Mouse (Mus musculus): ENCODE results near the gene Eef1g. TPM values are rescaled to one million over a fixed set of nuclear protein-coding genes. Genes with fewer than 3 reads are reported as not detected.
"Not testable (repeated sequence)": the region's sequence is repeated elsewhere in the genome, so short reads cannot be mapped to it uniquely, and the experiment has no call there.

Eef1g gene
- total and polyA plus RNA-seq, 3 experiments: 90.8 to 355 (median 331) TPM

DNA sequence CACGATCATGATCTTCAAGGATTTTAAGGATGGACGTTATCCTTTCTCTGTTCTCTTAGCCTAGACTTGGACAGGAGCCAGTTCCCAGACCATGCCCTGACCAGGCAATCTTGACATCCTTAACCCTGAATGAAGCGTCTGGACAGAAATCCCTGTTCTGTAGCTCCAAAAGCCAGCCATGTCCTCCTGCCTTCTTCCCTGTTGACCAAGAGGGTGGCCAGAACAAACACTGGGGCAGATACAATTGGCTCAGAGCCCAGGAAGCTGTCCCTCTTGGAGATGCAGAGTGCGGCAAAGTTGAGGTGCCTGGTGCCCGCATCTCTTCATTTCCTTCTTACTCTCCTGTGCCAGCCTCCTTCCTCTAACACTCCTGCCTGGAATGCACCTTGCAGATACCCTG lies 19.1 kb downstream of the Eef1g start:
- no peak for DNase-seq

DNA sequence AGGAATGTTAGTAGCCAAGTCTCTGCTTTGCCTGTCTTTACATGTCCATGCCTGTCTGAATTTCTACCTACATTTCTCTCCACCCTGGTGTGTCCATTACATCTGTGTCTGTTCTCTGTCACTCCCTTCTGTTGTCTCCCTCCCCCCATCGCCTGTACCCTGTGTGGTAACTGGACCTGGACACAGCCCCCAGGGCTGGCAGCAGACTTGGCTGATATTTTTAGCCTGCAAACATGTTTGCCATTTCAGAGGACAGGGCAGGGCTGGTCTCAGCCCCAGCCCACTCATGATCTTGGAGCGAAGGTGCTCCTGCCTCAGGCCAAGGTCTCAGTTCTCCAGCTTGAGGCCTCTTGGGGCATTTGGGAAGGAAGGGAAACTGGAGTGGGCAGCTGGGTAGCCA lies 21.0 kb downstream of the Eef1g start:
- no peak for DNase-seq

DNA sequence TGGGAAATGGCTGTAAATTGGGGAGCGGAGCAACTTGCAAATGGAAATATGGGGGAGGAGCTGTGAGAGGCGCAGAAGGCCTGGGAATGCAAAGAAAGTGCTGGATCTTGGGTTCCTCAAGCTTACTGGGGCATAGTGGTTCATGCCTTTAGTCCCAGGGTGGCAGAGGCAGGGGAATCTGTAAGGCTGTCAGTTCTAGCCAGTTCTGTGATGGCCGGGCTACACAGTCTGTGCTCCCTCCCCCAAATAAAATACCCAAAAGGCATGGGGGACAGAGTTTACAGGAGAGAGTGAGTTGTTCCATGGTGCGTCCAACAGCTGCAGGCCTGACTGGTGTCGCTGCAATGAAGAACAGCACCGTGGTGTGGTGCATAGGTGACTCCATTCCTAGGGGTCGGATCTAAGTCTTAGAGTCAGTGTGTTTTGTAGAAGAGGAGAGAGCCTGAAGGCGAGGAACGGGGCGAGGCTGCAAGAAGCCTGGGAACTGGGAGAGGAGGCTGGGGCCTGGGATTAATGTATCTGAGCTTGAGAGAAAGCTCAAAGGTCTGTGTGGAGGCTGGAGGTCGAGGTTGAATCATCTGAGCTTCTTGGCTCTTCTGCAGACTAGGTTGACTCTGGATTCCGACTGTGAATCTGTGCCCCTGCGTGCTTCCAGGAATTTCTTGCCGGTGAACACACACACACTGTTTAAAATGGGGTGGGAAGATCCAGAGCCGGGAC lies 21.7 kb downstream of the Eef1g start:
- DNase-seq: no peak

DNA sequence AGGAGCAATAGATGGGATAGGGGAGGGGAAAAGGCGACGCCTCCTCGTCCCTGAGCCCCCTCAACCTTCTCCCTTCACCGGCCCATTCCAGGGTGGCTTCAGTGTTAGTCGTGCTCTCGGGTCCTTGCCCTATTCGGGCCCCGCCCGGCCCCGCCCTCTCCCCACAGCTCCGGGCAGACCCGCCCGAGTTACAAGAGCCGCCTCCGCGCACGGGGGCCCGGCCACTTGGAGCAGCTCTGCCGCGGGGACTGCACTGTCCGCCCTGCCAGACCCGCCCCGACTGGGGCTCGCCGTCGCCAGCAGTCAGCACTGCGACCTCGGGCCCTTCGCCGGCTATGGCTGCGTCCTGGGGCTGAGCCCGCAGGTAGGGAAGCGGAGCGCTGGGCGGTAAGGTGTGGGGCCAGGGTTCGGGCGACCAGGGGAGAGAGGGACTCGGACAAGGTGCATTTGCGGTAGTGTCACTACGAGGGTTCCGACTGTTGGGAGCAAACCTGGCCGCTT lies 22.3 kb downstream of the Eef1g start, which contains the start of gene Ahnak:
Ahnak (plus strand) TSS at position 219 of the 501 bp plus-strand sequence.
- DNase-seq: peak; percentile 94

DNA sequence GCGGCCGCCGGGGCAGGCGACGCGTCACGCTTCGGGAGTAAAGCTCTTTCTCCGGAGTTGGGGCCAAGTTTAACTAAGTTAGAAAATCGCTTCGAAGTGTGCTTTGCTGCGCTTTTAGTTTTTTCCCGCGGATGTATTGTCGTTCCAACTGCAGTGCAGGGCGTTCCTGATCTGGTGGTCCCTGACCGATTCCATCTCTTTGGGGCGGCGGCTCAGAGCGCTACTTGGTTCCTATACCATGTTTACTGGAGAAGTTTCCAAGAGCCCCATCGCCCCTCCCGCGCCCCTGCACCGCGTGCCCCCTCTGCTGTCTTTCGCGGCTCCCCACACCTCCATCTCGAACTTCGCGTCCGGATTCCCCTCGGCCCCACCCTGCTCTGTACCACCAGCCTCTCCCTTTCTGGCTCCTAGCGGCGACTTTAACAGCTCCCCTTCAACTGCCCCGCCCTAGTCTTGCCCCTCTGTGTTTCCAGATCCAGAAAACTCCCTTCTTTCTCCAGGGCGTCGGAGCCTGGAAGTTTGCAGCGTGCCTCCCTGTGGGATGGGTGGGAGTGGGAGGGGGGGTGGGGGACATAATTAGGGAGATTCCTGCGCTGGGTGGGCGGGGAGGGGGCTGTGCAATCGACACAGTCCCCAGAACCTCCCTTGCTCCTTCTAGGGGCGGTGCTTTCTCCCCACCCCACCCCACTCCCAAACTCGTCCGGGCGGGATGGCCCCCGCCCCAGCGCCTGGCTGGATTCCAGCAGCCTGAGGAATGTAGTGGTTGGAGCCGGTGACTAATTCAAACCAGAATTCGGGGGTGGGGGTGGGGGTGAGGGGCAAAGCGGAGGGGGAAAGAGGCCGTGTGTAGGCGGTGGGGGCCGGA lies 23.0 kb downstream of the Eef1g start:
- DNase-seq: peak; percentile 92

DNA sequence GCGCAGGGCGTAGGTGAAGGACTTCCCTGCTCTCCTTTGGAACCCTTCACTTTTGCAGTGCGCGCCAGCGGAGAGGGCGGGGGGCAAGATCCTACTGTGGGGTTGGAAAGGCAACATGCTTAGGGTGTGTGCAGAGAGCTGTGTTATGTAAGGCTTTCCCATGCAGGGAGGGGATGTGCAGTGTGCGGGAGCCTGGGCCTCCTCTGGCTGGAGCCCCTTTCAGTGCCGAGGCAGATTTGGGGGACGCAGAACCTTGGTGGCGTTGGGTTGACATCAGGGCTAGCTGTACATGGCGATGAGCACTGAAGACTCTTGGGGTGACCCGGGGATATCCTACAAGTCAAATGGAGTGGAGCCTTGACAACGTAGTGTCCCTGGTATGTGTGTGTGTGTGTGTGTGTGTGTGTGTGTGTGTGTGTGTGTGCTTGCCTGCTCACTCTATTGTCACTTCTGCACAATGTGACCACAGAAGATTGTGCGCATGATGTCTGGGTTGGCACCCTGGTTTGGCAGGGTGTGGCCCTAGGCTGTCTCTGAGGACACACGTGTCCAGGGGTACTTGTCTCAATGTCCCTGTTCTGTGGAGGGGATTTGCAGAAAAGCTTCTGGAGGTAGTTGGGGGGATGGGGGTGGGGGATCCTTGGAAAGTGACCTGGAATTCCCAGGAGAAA lies 23.7 kb downstream of the Eef1g start:
- DNase-seq: no peak

DNA sequence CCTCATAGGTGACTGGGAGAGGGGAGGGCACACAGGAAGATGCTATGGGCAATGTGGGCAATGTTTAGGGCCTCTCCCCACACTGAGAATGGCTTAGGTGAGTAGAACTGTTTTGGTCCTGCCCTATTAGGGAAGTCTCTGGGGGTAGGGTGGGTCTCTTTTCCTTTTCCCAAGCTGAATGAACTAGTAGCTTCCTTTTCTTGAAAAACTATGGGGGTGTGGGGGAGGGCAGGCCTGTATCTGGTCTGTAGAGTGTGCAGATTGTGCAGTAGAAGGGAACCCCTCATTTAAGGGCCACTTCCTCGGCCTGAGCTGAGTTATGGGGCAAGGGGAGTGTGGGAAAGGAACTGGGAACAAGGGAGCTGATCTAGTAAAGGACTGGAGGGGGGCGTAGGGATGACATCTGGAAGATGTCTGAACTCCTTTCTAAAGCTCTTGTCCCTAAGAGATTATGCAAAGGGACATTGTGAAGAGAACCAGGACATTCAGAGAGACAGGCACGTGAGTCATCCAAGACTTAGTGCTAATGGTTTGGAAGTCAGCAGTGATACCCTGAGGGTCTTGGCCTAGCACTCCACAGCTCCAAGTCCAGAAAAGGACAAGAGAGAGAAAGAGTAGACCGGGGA lies 24.5 kb downstream of the Eef1g start:
- peak; percentile 23 for DNase-seq

DNA sequence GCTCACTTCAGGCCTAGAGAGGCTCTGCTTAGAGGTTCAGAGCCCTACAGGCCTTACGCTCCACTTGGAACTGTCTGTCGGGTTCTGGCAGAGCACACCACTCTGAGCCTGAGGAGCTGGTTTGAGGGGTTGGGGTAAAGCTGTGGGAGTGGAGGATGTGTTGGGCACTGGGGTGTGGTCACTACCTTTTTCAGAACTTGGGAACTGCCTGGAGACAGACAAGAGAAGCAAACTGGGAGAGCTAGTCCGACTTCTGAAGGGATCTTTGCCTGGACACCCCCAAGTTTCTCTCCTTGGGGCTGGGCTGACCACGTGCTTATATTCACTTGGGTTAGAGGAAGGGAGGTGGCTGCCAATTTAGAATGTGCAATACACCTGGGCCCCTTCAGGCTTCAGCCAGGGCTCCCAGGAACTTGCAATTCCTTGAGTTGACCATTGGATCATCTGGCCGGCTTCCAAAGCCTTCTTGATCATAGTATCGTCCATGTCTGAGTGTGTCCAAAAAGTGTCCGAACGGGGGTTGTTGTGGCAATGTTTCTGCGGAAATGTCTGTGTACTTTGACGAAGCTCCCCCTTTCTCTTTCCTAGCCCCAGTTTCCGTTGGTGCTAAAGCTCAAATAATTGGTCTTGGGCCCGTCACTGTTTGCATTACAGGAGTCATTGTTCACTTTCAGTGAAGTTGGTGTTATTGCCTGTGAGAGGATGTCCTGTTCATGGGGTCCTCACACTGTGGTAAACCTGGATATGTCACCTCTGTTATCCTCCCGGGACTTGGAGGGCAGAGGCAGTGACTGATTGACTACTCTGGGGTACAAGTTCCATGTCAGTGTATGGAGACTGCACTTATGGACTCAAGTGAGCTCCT lies 25.3 kb downstream of the Eef1g start:
- DNase-seq: peak; percentile 31

DNA sequence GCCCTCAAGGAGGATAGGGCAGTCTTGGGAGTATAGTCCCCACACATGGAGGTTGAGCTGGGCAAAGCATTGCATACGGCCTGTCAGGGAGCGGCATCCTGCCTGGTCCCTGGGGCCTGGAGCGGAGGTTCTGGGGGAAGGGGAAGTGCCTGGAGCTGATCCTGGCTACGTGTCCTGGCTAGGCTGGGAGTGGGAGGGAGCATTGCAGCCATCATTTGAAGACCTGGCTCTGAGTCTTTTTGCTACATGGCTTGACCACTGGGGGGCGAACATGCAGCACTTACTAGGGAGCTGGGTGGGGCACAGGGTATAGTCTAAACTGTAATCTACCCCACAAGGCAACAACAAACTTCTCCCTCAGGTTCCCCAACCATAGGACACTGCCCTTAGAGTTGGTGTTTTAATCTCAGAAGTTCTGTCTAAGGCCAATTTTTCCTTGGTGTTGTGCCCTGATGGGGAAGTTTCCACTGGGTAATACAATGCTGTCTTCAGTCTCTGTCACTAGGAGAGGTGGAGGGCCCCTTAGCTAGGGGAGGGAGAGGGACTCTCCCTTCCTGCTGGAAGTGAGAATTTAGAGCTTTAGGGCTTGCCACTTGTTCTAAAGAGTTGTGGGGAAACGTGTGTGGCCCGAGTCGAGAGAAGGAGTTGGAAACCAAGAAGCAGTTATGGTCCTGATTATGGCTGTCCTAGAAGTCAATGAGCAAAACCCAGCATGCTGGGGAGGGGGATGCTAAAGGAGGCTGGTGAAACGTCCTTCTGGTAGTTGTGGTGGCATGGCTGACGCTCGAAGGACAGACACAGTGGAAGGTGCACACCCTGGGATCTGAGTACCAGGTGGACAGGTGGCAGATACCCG lies 26.2 kb downstream of the Eef1g start:
- DNase-seq: peak; percentile 86

DNA sequence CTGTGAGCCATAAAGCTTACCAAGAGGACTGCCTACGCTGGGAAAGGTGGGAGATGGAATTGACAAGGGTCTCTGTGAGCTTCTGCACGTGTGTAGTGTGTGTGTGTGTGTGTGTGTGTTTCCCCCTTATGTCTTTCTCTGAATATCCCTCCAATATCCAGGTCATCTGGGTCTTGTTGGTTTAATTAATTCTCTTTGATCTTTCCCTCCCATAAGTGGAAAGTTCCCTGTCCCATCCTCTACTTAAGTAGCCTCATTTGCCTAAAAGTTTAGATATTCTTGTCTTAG lies 26.7 kb downstream of the Eef1g start:
- no peak for DNase-seq

DNA sequence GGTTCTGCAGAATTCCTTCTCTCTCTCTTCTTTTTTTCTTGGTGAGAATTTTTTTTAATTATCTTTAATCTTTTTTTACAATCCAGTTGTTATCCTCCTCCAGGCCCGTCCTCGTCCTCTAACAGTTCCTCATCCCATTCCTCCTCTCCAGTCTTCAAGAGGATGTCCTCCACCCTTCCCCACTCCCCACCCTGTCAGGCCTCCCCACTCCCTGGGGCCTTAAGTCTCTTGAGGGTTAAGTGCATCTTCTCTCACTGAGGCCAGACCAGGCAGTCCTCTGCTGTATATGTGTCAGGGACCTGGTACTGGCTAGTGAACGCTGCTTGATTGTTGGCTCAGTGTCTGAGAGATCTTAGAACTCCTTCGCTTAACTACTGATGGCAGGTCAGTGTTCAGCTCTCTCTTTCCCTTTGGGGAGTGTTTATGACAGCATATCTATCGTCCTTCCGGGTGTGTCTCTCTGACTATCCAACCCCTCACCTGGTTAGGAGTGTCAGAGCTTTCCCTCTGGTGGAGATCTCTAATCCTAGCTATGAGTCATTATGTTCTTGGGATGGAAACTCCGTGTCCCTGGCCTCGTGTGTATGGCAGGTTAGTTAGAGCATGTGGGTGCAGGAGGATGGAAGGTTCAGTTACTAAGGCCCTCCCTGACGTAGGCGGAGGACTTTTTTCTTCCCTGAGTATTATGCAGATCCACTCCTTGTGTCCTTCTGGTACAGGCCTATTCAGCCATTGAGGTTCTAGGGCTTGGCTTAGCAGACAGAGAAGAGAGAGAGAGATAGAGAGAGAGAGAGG lies 28.2 kb downstream of the Eef1g start:
- DNase-seq: no peak

DNA sequence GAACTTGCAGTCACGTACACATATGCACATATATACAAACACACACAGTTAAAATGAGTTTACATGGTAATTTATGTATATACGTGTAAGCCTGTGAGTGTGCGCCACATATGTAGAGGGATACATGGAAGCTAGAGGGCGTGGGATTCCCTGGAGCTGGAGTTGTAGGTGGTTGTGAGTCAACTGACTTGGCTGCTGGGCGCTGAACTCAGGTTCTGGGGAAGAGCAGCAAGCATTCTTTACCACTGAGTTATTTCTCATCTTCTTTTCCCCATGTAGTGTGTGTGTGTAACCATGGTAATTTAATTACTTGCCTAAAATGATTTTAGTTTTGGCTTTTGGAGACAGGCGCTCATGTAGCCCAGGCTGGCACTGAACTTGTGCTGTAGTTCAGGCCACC lies 29.8 kb downstream of the Eef1g start:
- DNase-seq: no peak

DNA sequence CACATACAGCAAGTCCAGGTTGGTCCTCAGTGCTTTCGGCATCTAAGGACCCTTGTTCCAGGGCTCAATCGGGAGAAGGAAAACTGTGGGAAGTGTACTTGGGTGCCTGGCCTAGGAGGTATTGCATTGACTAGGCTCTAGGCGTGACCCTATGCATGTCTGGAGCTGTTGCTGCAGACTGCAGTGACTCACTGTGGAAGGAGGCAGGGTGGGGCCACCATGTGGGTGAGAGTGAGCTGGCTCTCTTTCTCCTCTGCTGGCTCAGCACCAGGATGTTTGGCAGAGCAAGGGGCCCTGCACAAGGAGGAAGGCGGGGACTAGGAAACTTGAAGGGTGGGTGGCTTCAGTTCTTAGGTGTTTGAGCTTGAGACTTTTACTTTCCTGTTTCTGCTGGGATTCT lies 30.7 kb downstream of the Eef1g start:
- DNase-seq: peak; percentile 93

DNA sequence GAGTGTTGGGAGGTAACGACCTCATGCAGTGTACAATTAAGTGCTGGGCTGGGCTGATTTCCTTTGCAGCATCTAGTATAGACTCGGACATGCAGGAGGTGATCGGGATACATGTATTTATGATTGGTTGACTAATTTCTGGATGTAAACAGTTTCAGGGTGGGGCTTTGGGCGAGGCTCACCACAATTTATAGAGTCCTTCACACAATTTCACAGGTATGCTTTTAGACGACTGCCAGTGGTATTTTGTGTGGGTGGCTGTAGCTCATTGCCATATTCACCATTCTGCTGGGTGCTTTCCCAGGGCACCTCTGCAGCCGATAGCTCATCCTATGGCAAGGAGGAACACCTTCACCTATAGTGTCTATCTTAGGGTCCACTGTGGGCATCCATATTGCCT lies 31.7 kb downstream of the Eef1g start:
- no peak for DNase-seq

DNA sequence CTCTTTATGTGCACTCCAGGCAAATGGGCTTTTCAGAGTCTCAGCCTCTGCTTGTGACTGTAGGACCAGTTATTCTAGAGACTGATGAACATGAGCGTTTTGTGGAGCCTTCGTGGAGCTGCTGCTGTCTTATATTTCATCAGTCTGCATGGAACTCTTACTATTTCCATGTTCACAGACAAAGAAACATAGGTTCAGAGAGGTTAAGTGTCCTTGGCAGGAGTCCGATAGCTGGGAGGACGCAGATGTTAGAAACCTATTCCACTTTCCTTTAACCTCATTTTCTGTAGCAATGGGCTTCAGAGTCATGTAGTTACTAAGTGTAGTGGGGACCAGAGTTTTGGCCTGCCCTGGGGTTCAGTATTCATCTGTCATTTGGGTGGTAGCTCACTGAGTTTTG lies 32.4 kb downstream of the Eef1g start:
- no peak for DNase-seq

DNA sequence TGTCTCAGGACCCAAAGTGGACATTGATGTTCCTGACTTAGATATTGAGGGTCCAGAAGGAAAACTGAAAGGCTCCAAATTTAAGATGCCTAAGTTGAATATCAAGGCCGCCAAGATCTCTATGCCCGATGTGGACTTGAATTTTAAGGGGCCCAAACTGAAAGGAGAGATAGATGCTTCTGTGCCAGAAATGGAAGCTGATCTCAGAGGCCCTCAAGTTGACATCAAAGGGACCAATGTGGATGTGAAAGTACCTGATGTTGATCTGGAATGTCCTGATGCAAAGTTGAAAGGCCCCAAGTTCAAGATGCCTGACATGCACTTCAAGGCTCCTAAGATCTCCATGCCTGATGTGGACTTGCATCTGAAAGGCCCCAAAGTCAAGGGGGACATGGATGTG lies 40.1 kb downstream of the Eef1g start:
- not testable (repeated sequence) for DNase-seq

DNA sequence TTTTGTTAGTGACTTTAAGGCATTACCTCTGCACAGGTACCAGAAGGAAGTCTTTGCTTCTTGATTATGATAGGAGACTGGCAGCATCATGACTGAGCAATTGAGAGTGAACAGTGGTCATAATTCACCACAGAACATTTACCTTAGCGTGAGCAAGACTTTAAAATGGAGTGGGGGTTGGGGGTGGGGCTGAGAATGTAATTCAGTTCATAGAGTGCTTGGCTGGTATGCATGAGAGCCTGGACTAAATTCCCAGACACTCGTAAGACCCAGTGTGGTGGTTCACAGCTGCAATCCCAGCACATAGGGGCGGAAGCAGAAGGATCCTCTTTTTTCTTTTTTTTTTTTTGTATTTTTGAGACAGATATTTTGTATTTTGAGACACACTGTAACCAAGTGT lies 52.5 kb downstream of the Eef1g start:
- DNase-seq: no peak

DNA sequence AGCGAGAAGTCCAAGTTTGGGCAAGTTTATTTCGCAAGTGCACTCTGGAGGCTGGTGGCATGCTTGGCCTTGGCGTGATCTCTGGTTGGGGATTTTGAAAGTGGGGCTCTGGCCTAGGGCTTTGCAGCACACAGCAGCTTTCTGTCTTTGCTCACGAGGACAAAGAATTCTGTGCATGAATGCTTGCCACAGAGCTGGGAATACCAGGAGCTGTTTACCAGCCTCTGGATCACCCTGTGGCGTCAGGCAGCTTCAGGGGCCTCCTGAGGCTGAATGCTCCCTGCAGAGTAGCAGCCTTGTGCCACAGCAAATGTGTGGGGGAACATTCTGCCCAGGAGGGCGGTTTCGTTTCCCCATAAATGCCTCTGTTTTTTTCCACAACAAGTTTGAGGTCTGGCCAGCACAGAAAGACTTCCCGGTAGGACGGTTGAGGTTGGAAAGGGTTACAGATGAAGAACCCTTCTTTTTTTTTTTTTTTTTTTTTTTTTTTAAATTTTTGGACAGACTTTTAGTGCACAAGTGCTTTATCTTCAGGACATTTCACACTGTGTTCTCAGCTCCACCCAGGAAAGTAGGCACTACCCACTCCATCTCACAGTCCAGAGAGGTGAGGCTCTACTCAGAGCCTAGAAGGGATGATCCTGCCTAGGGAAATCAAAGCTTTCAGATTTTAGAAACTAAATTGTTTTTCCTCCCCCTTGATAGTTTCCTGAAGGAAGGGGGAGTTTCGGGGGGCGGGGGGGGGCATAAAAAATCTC lies 56.4 kb downstream of the Eef1g start:
- DNase-seq: peak; percentile 74
